Mouse (Mus musculus): ENCODE results near the gene Fopnl.
A peak's percentile ranks its signal among the peaks of the same experiment; 100 is the strongest.

The Fopnl gene

GRCm38 (mm10) chr16:14316884-14317876, at the start of gene Fopnl:
Gene Fopnl (minus strand): TSS chr16:14317405.
- peak; percentile 89 to 91 for DNase-seq

- DNase-seq, result no peak
Observed at GRCm38 (mm10) chr16:14366017-14366416, 48.8 kb upstream of the Fopnl start.

GRCm38 (mm10) chr16:14365457-14365856, 48.3 kb upstream of the Fopnl start:
- DNase-seq, result no peak

- no peak for DNase-seq
Observed at GRCm38 (mm10) chr16:14364066-14364465, 46.9 kb upstream of the Fopnl start.

GRCm38 (mm10) chr16:14363496-14363895, 46.3 kb upstream of the Fopnl start:
- no peak for DNase-seq

- DNase-seq, result no peak
Observed at GRCm38 (mm10) chr16:14362099-14362820, 45.1 kb upstream of the Fopnl start.

GRCm38 (mm10) chr16:14361362-14362098, 44.3 kb upstream of the Fopnl start, which contains the start of gene Abcc1:
Gene Abcc1 (plus strand): TSS chr16:14361558.
- DNase-seq, result peak; percentile 52 to 68

- DNase-seq, result no peak
Observed at GRCm38 (mm10) chr16:14360931-14361330, 43.7 kb upstream of the Fopnl start.

GRCm38 (mm10) chr16:14358531-14358930, 41.3 kb upstream of the Fopnl start:
- DNase-seq, result no peak

- no peak for DNase-seq
Observed at GRCm38 (mm10) chr16:14357859-14358258, 40.7 kb upstream of the Fopnl start.

GRCm38 (mm10) chr16:14352663-14353062, 35.5 kb upstream of the Fopnl start:
- no peak for DNase-seq

GRCm38 (mm10) chr16:14352234-14352633, 35.0 kb upstream of the Fopnl start:
- DNase-seq, result no peak

GRCm38 (mm10) chr16:14351571-14351970, 34.4 kb upstream of the Fopnl start:
- DNase-seq, result no peak

- no peak for DNase-seq
Observed at GRCm38 (mm10) chr16:14344967-14345366, 27.8 kb upstream of the Fopnl start.

- no peak for DNase-seq
Observed at GRCm38 (mm10) chr16:14328156-14328555, 11.0 kb upstream of the Fopnl start.

GRCm38 (mm10) chr16:14320494-14320893, 3.3 kb upstream of the Fopnl start:
- DNase-seq, result no peak

GRCm38 (mm10) chr16:14319681-14320080, 2.5 kb upstream of the Fopnl start:
- no peak for DNase-seq

GRCm38 (mm10) chr16:14312914-14313313, 4.3 kb downstream of the Fopnl start:
- DNase-seq, result no peak

- peak in 1 of 2 experiments; percentile 43 for DNase-seq
Observed at GRCm38 (mm10) chr16:14311371-14311770, 5.8 kb downstream of the Fopnl start.

- no peak for DNase-seq
Observed at GRCm38 (mm10) chr16:14309833-14310232, 7.4 kb downstream of the Fopnl start.

GRCm38 (mm10) chr16:14308245-14309073, 8.7 kb downstream of the Fopnl start:
- DNase-seq, result no peak

GRCm38 (mm10) chr16:14307373-14307772, 9.8 kb downstream of the Fopnl start:
- DNase-seq, result no peak
